Mouse (Mus musculus) forebrain, embryonic 12.5 days (tissue): ENCODE results near the gene Parp12. TPM values are rescaled to one million over a fixed set of nuclear protein-coding genes. Genes with fewer than 3 reads are reported as not detected.

ENCODE experiments used
- ATAC-seq: fragments of 200-750 bp; cut with Nextera tagmentation; 2 replicates; pipeline ENCODE4 v1.8.0; 2017; ENCODE audit warnings: moderate TSS enrichment; ENCODE audit not compliant: low FRiP score
- H3K27ac ChIP-seq: fragments of 300-500 bp; sonication (generic); 2 replicates; pipeline ENCODE4 v1.5.1; 2016; ENCODE audit warnings: mild to moderate bottlenecking
- H3K27me3 ChIP-seq: fragments of 300-500 bp; sonication (generic); 2 replicates; pipeline ENCODE4 v1.6.1; 2016; ENCODE audit warnings: mild to moderate bottlenecking
- H3K36me3 ChIP-seq: fragments of 300-500 bp; sonication (generic); replicated peaks from 2 replicates; pipeline ENCODE4 v1.6.1; 2016; ENCODE audit warnings: mild to moderate bottlenecking
- H3K4me1 ChIP-seq: fragments of 300-500 bp; sonication (generic); 2 replicates; pipeline ENCODE4 v1.6.1; 2016
- H3K4me2 ChIP-seq: fragments of 300-500 bp; sonication (generic); 2 replicates; pipeline ENCODE4 v1.6.1; 2016; ENCODE audit warnings: mild to moderate bottlenecking, moderate library complexity
- H3K4me3 ChIP-seq: fragments of 300-500 bp; sonication (generic); replicated peaks from 2 replicates; pipeline ENCODE4 v1.5.1; 2016; ENCODE audit warnings: mild to moderate bottlenecking
- H3K9ac ChIP-seq: fragments of 300-500 bp; sonication (generic); 2 replicates; pipeline ENCODE4 v1.6.1; 2016; ENCODE audit warnings: mild to moderate bottlenecking
- H3K9me3 ChIP-seq: fragments of 300-500 bp; sonication (generic); 2 replicates; pipeline ENCODE4 v1.6.1; 2016
- WGBS: fragments of 180-500 bp; shearing (Covaris S2); methylation state at CpG from one replicate; pipeline ENCODE4 v1.1.7; 2016; 5-methylcytosine and 5-hydroxymethylcytosine counted together
- polyA plus RNA-seq: library from polyadenylated mRNA; unstranded; fragments of >200 nt; fragmentation: Nextera tagmentation; extraction: Ambion mirVana; gene quantifications from 2 replicates; pipeline ENCODE4 v1.2.1, GENCODE M21; 2016

The Parp12 gene
- polyA plus RNA-seq, 1 experiment from 2014 or later: 3.1 TPM

- Histone ChIP-seq H3K4me3 (no peak overlapping the region), H3K4me1 (peaks cover 18% of the 10 kb centered on the region), H3K9ac (no peak overlapping the region), H3K27ac (no peak overlapping the region), H3K9me3 (no peaks in the 10 kb centered on the region), H3K4me2 (no peak overlapping the region), H3K27me3 (no peaks in the 10 kb centered on the region), H3K36me3 (no peaks in the 10 kb centered on the region)
- no peak for ATAC-seq
- 47% methylated on average over 7 of the region's 7 CpGs for WGBS
Measured at GRCm38 (mm10) chr6:39055831-39056261, 62.3 kb downstream of the Parp12 start.

GRCm38 (mm10) chr6:39054878-39055508, 63.2 kb downstream of the Parp12 start:
- Histone ChIP-seq H3K27ac (no peak overlapping the region), H3K9ac (no peak overlapping the region)

GRCm38 (mm10) chr6:39054206-39054864, 63.8 kb downstream of the Parp12 start:
- H3K9ac ChIP-seq: no peak overlapping the region
- no peaks in the 10 kb centered on the region for H3K27me3 ChIP-seq
- no peak overlapping the region for H3K4me2 ChIP-seq
- WGBS: 80% methylated on average over 13 of the region's 13 CpGs
- ATAC-seq: no peak
- peaks cover 15% of the 10 kb centered on the region for H3K4me1 ChIP-seq
- no peak overlapping the region for H3K4me3 ChIP-seq
- H3K36me3 ChIP-seq: no peaks in the 10 kb centered on the region
- H3K9me3 ChIP-seq: no peaks in the 10 kb centered on the region
- H3K27ac ChIP-seq: no peak overlapping the region

More at GRCm38 (mm10) chr6:39054878-39055508, 63.2 kb downstream of the Parp12 start:
- H3K27me3 ChIP-seq: no peaks in the 10 kb centered on the region
- no peaks in the 10 kb centered on the region for H3K9me3 ChIP-seq
- ATAC-seq: no peak
- no peak overlapping the region for H3K4me3 ChIP-seq
- no peaks in the 10 kb centered on the region for H3K36me3 ChIP-seq
- WGBS: 82% methylated on average over 6 of the region's 6 CpGs
- no peak overlapping the region for H3K4me2 ChIP-seq
- H3K4me1 ChIP-seq: peaks cover 15% of the 10 kb centered on the region

GRCm38 (mm10) chr6:39052636-39053035, 65.5 kb downstream of the Parp12 start:
- Histone ChIP-seq H3K4me3 (no peak overlapping the region), H3K9me3 (no peaks in the 10 kb centered on the region), H3K4me2 (no peak overlapping the region), H3K27me3 (no peaks in the 10 kb centered on the region), H3K4me1 (peaks cover 15% of the 10 kb centered on the region), H3K36me3 (no peaks in the 10 kb centered on the region), H3K27ac (no peak overlapping the region), H3K9ac (no peak overlapping the region)
- WGBS: 80% methylated on average over 4 of the region's 4 CpGs
- ATAC-seq: no peak

GRCm38 (mm10) chr6:39051799-39052556, 66.2 kb downstream of the Parp12 start:
- no peak for ATAC-seq
- H3K4me2 ChIP-seq: no peak overlapping the region

GRCm38 (mm10) chr6:39050836-39051235, 67.3 kb downstream of the Parp12 start:
- ATAC-seq: no peak
- WGBS: 84% methylated on average over 6 of the region's 6 CpGs
- no peak overlapping the region for H3K27ac ChIP-seq
- peaks cover 15% of the 10 kb centered on the region for H3K4me1 ChIP-seq
- no peaks in the 10 kb centered on the region for H3K36me3 ChIP-seq
- no peaks in the 10 kb centered on the region for H3K27me3 ChIP-seq
- no peak overlapping the region for H3K9ac ChIP-seq
- no peak overlapping the region for H3K4me2 ChIP-seq
- H3K9me3 ChIP-seq: no peaks in the 10 kb centered on the region
- H3K4me3 ChIP-seq: no peak overlapping the region

More at GRCm38 (mm10) chr6:39051799-39052556, 66.2 kb downstream of the Parp12 start:
- Histone ChIP-seq H3K27ac (no peak overlapping the region), H3K4me3 (no peak overlapping the region), H3K9me3 (no peaks in the 10 kb centered on the region), H3K4me1 (peaks cover 15% of the 10 kb centered on the region), H3K36me3 (no peaks in the 10 kb centered on the region), H3K9ac (no peak overlapping the region), H3K27me3 (no peaks in the 10 kb centered on the region)
- 81% methylated on average over 9 of the region's 9 CpGs for WGBS

- Histone ChIP-seq H3K27ac (no peak overlapping the region), H3K4me1 (no peaks in the 10 kb centered on the region), H3K36me3 (no peaks in the 10 kb centered on the region), H3K4me2 (no peak overlapping the region), H3K4me3 (no peak overlapping the region), H3K27me3 (no peaks in the 10 kb centered on the region), H3K9ac (no peak overlapping the region), H3K9me3 (no peaks in the 10 kb centered on the region)
- WGBS: 58% methylated on average over 5 of the region's 5 CpGs
- no peak for ATAC-seq
Measured at GRCm38 (mm10) chr6:39049141-39049540, 69.0 kb downstream of the Parp12 start.

GRCm38 (mm10) chr6:39040451-39040850, 77.7 kb downstream of the Parp12 start:
- Histone ChIP-seq H3K4me1 (peaks cover 12% of the 10 kb centered on the region), H3K4me3 (no peak overlapping the region), H3K9ac (no peak overlapping the region), H3K36me3 (no peaks in the 10 kb centered on the region), H3K27me3 (0 out of 2 replicates have a peak, but pooled peaks cover 6% of the 10 kb centered on the region), H3K4me2 (no peak overlapping the region), H3K9me3 (no peaks in the 10 kb centered on the region), H3K27ac (no peak overlapping the region)
- 87% methylated on average over 9 of the region's 9 CpGs for WGBS
- no peak for ATAC-seq

Other genes with a start within 250 kb of the Parp12 start
- gene Tbxas1, start 242.9 kb downstream of the Parp12 start, polyA plus RNA-seq: 1.5 and 1.8 TPM in 2 replicates
- gene Hipk2, start 242.2 kb downstream of the Parp12 start, polyA plus RNA-seq: 36.6 and 37.2 TPM in 2 replicates
- 16.8 and 18.1 TPM in 2 replicates for gene Kdm7a, start 88.4 kb upstream of the Parp12 start, polyA plus RNA-seq